Comparison of ENCODE assay signal across 28 mouse cellular contexts in the genomic region with DNA sequence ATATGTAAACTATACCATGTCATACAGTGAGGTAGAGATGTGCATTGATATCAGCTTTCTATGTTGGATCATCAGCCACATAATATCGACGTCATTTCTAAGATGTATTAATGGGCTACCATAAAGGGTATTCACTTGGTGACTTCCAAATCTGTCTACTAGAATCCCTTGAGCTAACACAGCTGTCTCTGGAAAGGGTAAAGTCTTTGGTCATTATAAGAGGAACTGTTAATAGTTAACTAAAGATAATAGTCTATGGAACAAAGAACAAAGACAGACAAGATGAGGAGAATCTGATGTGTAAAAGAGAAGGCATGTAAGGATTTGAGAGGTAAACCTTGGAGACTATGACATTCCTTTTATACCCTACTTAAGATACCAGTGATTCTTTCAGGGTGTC.
"Had no signal": no experiment of that assay in that cellular context is flagged by ENCODE, and none has a peak within 500 bp of the region (broad histone marks: within the 10 kb centered on the region; RNA-seq: fewer than 3 reads in every experiment).

No protein-coding gene starts in this region.

- H3K27ac ChIP-seq: embryonic facial prominence, embryonic 10.5 days; embryonic facial prominence, embryonic 12.5 days; embryonic facial prominence, embryonic 13.5 days; embryonic facial prominence, embryonic 15.5 days; forebrain, embryonic 10.5 days; forebrain, embryonic 12.5 days; forebrain, embryonic 13.5 days; forebrain, embryonic 15.5 days; gastrocnemius, adult 2 months had no signal

- H3K9me3 ChIP-seq: embryonic facial prominence, embryonic 10.5 days; embryonic facial prominence, embryonic 12.5 days; embryonic facial prominence, embryonic 13.5 days; embryonic facial prominence, embryonic 15.5 days; forebrain, embryonic 10.5 days; forebrain, embryonic 12.5 days; forebrain, embryonic 13.5 days; forebrain, embryonic 15.5 days had no signal

- H3K4me2 ChIP-seq: embryonic facial prominence, embryonic 12.5 days; embryonic facial prominence, embryonic 13.5 days; embryonic facial prominence, embryonic 15.5 days; forebrain, embryonic 12.5 days; forebrain, embryonic 13.5 days; forebrain, embryonic 15.5 days had no signal

- H3K4me3 ChIP-seq: embryonic facial prominence, embryonic 10.5 days; embryonic facial prominence, embryonic 12.5 days; embryonic facial prominence, embryonic 13.5 days; embryonic facial prominence, embryonic 15.5 days; erythroblast, embryonic 14.5 days; forebrain, embryonic 10.5 days; forebrain, embryonic 12.5 days; forebrain, embryonic 13.5 days; forebrain, embryonic 15.5 days; gastrocnemius, adult 2 months had no signal

- H3K9ac ChIP-seq: embryonic facial prominence, embryonic 12.5 days; embryonic facial prominence, embryonic 13.5 days; embryonic facial prominence, embryonic 15.5 days; forebrain, embryonic 12.5 days; forebrain, embryonic 13.5 days; forebrain, embryonic 15.5 days; forebrain, postnatal 0 days had no signal

- H3K27me3 ChIP-seq: embryonic facial prominence, embryonic 12.5 days; embryonic facial prominence, embryonic 13.5 days; embryonic facial prominence, embryonic 15.5 days; forebrain, embryonic 12.5 days; forebrain, embryonic 13.5 days; forebrain, embryonic 15.5 days had no signal

- ATAC-seq: forebrain, embryonic 13.5 days; forebrain, embryonic 14.5 days; forebrain, embryonic 15.5 days; forebrain, embryonic 16.5 days; forebrain, postnatal 0 days had no signal

- H3K4me1 ChIP-seq: embryonic facial prominence, embryonic 15.5 days had no signal

- DNase-seq: cerebellum, adult 2 months; cerebellum, adult 8-10 months; cerebellum, adult 9-10 months; cerebellum, adult 9-11 months; cerebellum, postnatal 10 days; cerebellum, postnatal 14 days; cerebellum, postnatal 25 days; cerebellum, postnatal 36 days; embryo, embryonic 11 days; forebrain, postnatal 0 days; gastrocnemius, adult 2 months; gastrocnemius, postnatal 10 days; gastrocnemius, postnatal 14 days; gastrocnemius, postnatal 25 days; gastrocnemius, postnatal 36 days; heart, adult 11 months; heart, adult 18-20 months had no signal

- H3K36me3 ChIP-seq: embryonic facial prominence, embryonic 10.5 days; embryonic facial prominence, embryonic 12.5 days; embryonic facial prominence, embryonic 13.5 days; embryonic facial prominence, embryonic 15.5 days; forebrain, embryonic 10.5 days; forebrain, embryonic 12.5 days; forebrain, embryonic 15.5 days had no signal
